Mouse (Mus musculus): ENCODE data around the gene Msmb. TPM values are rescaled to one million over a fixed set of nuclear protein-coding genes. Genes with fewer than 3 reads are reported as not detected.
"Not testable (repeated sequence)": the region's sequence is repeated elsewhere in the genome, so short reads cannot be mapped to it uniquely, and the experiment has no call there.

The Msmb gene
- total RNA-seq, 2 experiments from 2014 or later, result not detected

DNA sequence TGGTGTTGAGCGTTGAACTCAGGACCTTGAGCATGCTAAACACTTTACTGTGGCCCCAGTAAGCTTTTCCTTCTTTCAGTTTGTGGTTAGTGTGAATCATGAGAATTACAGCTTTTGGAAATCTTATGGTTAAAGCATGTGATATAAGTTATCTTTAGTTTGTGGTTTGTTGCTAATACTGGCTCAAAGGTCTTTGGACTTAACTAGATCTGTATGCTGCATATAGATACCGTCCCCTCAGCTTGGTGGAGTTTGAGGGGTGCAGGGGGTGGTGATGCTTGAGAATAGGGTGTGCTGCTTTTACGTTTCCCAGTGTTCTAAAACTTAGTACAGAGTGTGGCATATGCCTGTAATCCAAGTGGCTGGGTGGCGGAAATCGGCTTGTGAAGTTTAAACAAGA, 25.5 kb downstream of the Msmb start:
- intact Hi-C loops (cut with DNase I), result no loop called here
- no peak for DNase-seq (ENCODE audit: low spot score in 2 of 2)

DNA sequence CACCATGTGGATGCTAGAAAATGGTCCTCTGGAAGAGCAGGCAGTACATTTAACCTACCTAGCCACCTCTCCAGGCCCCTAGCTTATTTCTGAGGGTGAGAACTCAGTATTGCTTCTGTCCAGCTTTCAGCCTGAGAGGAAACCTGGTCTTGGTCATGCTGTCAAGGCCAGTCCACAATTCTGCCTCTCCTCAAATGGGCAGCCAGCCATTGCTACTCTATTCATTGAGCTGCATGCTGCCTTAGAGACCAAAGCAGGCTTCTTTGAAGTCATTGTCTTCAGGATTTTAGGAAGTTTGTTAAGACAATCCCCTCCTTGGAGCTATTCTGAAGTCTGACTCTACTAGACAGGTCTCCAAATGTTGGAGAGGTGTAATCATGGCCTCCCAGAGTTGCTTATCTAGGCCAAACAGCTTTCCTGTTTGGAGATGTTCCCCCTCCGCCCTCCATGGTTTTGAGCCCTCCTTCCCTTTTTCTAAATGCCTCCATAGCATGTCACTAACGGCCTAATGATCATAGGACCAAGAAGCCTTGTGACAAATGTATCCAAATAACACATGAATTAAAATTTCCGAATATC, 26.9 kb downstream of the Msmb start:
- DNase-seq (ENCODE audit: low spot score in 2 of 2), result no peak
- intact Hi-C loops (cut with DNase I), result no loop called here

DNA sequence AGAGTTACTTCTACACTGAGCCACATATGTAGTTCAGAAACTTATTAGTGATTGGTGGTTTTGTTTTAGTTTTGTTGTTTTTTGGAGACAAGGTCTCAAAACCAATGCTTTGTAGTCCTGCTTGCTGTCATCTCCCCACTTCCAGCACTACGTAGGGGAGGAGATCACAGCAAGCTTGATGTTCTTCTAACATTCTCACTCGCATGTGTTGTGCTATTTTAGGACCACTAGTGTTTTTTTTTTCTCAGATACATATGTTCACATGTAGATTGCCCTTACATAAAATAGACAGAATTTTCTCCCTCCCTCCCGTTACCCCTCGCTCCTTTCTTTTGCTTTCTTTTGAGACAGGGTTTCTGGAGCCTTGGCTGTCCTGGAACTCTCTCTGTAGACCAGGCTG, 28.3 kb downstream of the Msmb start:
- DNase-seq (ENCODE audit: low spot score in 2 of 2), result no peak
- intact Hi-C loops (cut with DNase I), result no loop called here

GRCm38 (mm10) chr14:32175310-32175709, 33.5 kb downstream of the Msmb start:
- DNase-seq (ENCODE audit: low spot score in 2 of 2), result no peak
- intact Hi-C loops (cut with DNase I), result no loop called here

DNA sequence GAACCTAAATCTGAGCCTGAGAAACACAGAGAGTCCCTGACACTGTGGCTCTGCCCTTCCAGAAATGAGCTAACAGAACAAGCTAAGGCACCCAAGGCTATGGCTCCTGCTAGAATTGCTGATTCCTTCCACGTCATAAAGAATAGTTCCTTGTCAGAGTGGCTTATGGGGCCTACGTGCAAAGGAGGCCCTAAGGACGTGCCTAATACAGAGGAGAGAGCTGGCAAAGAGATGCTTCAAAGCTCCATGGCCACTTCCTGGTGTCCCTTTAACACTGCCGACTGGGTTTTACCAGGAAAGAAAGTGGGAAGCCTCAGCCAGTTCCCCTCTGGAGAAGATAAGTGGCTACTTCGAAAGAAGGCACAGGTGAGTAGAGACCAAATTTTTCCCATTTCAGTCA, 34.8 kb downstream of the Msmb start:
- intact Hi-C loops (cut with DNase I); DNase-seq (ENCODE audit: low spot score in 2 of 2): not testable (repeated sequence)

DNA sequence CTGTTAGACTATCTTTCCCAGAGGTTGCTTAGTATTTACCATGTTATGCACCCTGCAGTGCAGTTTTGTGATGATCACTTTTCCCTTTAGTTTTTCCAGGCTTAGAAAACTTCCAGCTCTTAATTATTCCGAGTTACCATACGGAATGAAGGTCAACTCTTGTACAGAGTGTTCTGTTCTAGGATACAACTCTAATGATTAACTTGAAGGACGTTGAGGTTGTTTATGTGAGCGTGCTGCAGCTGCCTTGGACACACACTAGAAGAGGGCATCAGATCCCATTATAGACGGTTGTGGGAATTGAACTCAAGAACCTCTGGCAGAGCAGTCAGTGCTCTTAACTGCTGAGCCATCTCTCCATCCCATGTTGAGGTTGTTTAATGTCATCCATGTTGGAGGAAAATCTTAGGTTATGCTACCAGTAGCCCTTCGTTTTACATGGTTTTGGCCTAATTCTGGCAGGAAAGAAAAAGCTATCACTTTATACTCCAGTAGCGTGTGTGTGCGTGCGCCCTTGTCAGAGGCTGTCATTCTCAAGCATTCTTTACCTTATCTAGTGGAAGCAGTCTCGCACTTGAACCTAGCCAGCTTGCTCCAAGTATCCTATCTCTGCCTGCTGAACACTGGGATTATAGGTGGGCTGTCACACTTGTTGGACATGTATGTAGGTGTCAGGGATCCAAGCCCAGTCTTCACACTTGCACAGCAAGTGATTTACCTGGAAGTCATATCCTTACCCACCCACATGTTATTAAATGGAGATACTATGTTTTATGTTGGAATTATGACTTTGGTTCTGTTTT, 37.8 kb downstream of the Msmb start:
- DNase-seq (ENCODE audit: low spot score in 2 of 2), result no peak
- intact Hi-C loops (cut with DNase I), result no loop called here

DNA sequence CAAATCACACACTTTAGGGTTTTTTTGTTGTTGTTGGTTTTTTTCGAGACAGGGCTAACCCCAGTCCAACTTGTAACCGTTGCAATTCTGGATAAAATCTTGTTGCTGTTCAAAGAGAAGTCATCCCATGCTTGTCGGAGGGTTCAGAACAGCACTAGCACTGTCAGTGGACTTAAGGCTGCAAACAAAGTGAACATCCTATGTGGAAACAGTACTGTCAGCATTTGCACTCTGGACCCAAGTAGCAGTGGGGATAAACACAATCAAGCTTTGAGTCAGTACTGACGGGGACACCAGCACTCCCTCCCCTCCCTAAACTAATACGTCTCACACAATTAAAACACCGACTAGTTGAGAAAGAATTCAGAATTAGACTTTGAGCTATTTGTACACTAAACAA, 39.0 kb downstream of the Msmb start:
- no peak for DNase-seq (ENCODE audit: low spot score in 2 of 2)
- intact Hi-C loops (cut with DNase I), result no loop called here

DNA sequence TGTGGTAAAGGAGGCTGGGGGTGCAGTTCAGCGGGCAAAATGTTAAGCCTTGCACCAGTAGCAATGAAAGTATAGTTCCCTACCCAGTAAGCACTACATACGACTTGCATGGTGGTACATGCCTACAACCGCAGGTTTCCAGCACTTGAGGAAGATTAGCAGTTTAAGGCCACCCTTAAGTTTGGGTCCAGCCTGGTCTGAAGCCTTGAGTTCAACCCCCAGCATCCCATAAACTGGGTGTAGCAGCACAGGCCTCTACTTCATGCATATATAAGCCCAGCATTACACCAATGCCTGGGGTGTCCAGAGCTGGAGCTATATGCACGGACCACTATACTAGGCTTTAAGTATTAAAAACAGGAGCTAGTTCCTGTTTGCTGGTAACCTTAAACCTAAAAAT, 42.0 kb downstream of the Msmb start:
- no peak for DNase-seq (ENCODE audit: low spot score in 2 of 2)
- intact Hi-C loops (cut with DNase I), result no loop called here

DNA sequence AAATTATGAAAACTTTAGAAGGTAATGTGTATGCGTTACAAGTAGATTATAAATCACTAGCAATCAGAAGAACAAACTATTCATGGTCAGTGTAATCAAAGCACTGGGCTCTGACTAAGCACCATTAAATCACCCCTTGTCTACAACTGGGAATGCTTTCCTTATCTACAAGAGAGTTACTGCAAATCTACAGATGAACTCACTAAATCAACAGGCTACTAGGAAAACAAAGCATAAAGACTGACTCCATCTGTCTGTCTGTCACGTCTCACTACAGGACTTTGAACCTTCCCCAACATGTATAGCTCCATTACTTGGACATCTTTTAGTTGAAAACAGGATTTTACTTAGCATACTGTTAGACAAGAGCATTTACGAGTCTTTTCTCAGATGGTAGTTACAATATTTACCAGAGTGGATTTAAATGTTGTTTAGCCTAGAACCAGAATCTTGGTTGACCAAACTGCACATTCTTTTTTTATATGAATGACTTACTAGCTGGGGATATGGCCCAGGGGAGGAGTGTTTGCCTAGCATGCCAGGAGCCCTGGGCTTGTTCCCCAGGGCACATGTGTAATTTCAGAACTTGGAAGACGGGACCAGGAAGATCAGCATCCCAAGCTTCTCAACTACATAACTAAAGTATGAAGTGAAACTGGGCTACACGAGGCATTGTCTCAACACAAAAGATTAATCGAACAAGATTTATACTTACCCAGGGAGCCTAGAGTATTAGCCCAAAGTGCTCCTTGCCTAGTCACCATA, 49.0 kb downstream of the Msmb start:
- DNase-seq (ENCODE audit: low spot score in 2 of 2), result no peak

GRCm38 (mm10) chr14:32191926-32192325, 50.1 kb downstream of the Msmb start:
- no peak for DNase-seq (ENCODE audit: low spot score in 2 of 2)
- intact Hi-C loops (cut with DNase I), result no loop called here

More for the DNA sequence above, 49.0 kb downstream of the Msmb start:
- intact Hi-C loops (cut with DNase I), result no loop called here

DNA sequence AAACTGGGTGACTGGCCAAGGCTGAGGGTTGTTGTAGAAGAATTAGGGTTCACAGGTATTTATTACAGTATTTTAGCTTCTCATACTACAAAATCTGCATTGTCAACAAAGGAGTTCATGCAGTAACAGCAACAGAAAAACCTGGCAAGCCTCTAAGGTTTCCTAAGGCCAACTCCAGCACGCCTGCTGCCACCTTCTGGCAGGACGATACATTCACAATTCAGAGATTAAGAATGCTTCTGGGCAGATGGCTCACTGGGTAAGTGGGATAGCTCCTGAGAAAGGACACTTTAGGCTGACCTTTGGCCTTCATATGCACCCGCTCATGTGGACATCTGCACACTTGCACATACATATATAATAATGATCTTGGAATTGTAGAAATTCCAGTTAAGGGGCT, 50.6 kb downstream of the Msmb start:
- intact Hi-C loops (cut with DNase I), result no loop called here
- no peak for DNase-seq (ENCODE audit: low spot score in 2 of 2)

GRCm38 (mm10) chr14:32193557-32193956, 51.7 kb downstream of the Msmb start:
- intact Hi-C loops (cut with DNase I), result not testable (repeated sequence)

DNA sequence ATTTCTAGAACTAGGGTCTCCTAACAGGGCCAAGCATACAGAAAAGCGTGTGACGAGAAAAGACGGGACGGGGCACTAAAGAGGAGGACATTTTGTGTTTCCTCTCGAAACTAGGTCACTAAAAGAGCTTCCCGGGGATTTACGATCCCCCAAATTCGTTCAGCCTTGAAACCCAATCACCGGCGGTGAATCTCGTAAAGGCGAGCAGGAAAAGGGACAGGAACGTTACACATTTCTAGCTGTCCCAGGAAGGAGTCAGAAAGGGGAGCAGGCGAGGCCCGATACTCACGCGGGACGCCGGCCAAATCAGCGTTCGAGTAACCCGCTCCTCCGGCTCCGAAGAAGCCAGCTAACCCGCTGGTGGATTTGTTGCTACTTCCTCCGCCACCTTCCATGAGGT, 59.5 kb downstream of the Msmb start:
- no peak for DNase-seq (ENCODE audit: low spot score in 2 of 2)
- intact Hi-C loops (cut with DNase I), result no loop called here

More at GRCm38 (mm10) chr14:32193557-32193956, 51.7 kb downstream of the Msmb start:
- not testable (repeated sequence) for DNase-seq (ENCODE audit: low spot score in 2 of 2)

DNA sequence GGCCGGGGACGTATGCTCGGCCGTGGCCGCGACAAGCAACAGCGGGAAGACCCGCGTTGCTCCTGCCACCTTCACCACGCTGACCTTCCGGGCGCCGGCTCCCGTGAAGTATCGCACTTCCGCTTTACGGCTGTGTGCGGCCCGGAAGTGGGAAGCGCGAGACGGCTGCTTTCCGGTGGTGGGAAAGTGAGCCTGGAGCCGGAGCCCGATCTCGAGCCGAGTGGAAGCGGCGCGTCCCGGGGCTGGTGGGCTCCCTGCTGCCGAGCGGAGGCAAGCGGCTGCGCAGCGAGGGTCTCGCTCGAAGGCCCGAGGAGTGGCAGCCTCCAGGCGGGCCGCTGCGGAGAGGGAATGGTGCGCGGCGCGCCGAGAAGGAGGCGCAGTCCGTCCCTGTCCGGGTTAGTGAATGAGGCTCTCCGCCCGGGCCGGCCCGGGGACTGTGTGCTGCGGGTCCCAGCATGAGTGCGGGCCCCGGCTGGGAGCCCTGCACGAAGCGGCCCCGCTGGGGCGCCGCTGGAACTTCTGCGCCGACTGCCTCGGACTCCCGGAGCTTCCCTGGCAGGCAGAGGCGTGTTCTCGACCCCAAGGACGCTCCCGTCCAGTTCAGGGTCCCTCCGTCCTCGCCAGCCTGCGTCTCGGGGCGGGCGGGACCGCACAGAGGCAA, 60.1 kb downstream of the Msmb start, which contains the start of the genes Timm23 and Parg:
Timm23 (minus strand) TSS at position 108 of the 661 bp plus-strand sequence.
Parg (plus strand) TSS at position 159 of the 661 bp plus-strand sequence.
- peak; percentile 91 for DNase-seq (ENCODE audit: low spot score in 2 of 2)
- intact Hi-C loops (cut with DNase I), result no loop called here

Other genes starting within 250 kb of the Msmb start
- 1 to 10 TPM; 2.6 to 2.7 TPM for gene Galnt15, start 113.0 kb upstream of the Msmb start, total RNA-seq (2021)
- gene Oxnad1, start 56.6 kb upstream of the Msmb start, total RNA-seq (2021), result 10 to 100 TPM; 13.6 to 15.3 TPM
- gene Dph3, start 56.3 kb upstream of the Msmb start, total RNA-seq (2021), result 10 to 100 TPM; 42.7 to 44.5 TPM
- gene Ncoa4, start 17.8 kb downstream of the Msmb start, total RNA-seq (2021), result 100 to 1,000 TPM; 102 to 106 TPM
- 10 to 100 TPM; 61.9 to 80.2 TPM for gene Timm23, start 59.9 kb downstream of the Msmb start, total RNA-seq (2021)
- 10 to 100 TPM; 35.9 to 42.6 TPM for gene Parg, start 59.9 kb downstream of the Msmb start, total RNA-seq (2021)
- gene Ogdhl, start 180.0 kb downstream of the Msmb start, total RNA-seq (2021), result 100 to 1,000 TPM; 103 to 114 TPM
- not detected for gene 1700024G13Rik, start 246.4 kb downstream of the Msmb start, total RNA-seq (2021)